Mouse (Mus musculus) liver, embryonic 14.5 days (tissue): ENCODE results near the gene C1ql4.

Experiments
- CTCF ChIP-seq: IDR thresholded peaks from 2 replicates; pipeline ENCODE4 v1.5.1; 2016; ENCODE audit warnings: antibody characterized with exemption, low read depth, control low read depth
- EP300 ChIP-seq: IDR thresholded peaks from 2 replicates; pipeline ENCODE4 v1.6.1; 2016; ENCODE audit warnings: antibody characterized with exemption, low read depth

DNA sequence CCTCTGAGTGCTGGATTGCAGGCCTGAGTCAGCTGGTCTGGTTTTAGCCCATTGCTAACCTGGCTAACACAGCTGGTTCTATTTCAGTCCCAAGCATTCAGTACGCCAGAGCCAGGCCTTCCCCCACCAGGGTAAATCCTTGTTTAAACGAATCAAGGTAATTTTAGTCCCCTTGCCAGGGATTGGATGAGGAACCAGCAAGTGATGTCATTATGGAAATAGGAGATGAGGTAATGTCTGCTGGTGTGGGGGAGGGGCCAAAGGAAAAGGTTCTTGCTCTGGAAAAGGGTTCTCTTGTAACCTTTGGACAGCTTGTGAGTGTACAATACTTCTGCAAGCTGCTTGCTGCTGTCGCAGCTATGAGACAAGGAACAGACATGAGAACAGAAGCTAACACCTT is 42.8 kb downstream of the C1ql4 start:
- TF ChIP-seq CTCF (no peak), EP300 (no peak)
